Mouse (Mus musculus) right cerebral cortex, postnatal 25 days (tissue): ENCODE measurements around the gene Zfp747.
"Not testable (repeated sequence)": the region's sequence is repeated elsewhere in the genome, so short reads cannot be mapped to it uniquely, and the experiment has no call there.

Source experiments
- DNase-seq: peaks from one replicate; pipeline ENCODE4 v3.0.0; 2022

Zfp747 gene

DNA sequence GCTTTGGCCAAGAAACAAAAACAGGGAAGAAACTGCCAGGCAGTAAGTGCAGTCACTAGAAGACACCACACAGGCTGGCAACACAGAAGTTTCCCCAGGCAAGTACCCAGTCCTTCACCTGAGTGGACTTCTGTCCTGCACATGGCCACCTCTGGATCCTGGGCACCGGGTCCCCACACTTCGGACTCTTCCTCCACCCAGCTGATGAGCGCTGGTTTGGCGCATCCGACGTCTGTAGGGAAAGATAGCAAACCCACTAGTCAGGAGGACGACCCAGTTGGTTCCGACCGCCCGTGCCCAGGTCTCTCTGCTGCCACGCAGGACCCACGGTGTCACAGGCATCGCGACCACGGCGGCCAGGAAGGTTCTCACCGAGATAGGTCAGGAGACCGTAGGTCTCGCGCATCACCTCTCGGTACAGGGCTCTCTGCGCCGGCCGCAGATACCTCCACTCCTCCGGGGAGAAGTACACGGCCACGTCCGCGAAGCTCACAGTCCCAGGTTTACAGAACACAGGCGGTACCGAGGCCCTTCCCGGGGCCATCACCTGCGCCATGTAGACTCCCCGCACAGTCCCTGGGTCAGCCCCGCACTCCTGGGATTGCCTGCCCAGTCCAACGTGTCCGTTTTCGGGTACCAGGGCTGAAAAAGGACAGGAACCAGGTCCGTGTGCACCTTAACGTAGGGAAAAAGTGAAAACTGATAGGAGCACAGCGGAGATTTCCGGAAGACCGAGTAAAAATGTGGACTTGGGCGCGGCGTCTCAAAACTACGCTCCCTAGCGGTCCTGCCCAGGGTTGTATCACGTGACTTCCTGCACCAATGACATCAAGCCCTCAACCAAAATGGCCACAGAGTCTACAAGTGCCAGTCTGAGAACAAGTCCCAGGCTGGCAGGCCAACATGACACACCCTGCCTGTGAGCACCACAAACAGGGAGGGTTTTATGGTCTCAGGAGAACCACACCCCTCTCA lies at the start of gene Zfp747:
Gene Zfp747 (minus strand): TSS at position 780 of the 975 bp plus-strand sequence.
- DNase-seq = peak; percentile 87

DNA sequence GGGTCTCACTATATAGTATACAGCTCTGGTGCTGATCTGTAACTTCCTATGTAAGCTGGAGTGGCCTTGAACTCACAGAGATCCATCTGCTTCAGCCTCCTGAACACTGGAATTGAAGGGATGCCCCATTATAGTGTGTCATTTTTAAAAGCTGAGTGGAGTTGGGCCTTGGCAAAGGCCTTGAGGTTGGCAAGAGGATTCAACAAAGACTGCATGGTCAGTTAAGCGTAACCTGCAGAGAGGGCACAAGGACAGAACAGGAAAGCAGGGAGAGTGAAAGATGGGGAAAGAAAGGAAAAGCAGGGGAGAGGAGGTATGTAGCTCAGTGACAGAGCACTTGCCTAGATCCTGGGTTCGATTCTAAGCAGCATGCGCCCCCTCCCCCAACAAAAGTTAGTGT lies 49.4 kb upstream of the Zfp747 start:
- DNase-seq = no peak

DNA sequence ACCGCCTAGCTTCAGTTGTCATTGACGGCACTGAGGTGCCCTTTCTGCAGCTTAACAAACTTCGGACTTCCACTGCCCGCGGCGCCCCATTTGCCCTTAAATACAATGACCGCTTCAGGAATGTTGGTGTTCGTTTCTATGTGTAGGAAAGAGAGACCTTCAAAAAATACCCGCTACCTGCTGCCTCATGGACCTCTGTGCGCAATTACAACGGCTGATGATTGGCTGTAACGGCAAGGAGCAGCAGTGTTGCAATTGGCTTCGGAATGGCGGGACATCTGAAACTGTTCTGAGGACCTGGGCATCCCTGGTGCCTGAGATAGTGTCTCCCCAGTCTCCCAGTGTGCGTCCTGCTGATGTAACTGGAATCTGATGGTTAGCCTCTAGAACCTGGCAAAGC lies 46.4 kb upstream of the Zfp747 start:
- peak; percentile 38 for DNase-seq

DNA sequence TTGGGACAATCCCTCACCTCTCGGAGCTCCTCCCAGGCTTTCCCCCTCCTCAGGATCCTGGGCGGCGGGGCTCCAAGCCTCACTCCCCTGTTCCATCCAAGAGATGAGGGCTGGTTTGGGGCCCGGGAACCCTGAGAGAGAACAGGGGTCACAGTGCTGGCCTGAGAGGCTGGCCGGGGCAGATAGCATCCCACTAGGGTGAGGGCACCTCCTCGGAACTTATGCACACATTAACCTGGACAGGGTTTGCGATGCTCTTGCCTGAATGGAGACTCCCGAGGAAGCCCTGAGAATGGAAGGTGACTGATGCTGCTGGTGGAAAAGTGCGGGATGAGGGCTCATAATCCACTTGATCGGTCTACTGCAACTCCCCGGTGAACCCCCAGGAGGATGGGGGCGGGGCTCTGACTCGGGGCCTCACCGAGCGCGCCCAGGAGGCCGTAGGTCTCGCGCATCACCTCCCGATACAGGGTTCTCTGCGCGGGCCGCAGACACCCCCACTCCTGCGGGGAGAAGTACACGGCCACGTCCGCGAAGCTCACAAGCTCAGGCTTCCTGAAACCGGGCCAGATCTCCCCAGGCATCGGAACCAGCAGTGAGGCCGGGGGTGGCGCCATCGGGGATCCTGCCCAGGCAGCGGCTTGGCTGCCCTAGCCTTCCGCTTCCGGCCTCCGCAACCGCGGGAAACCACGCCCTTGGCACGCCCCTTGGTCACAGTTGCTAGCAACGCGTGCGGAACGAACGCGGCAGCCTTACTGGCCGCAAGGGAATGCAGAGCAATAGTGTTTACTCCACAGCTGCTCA lies 45.7 kb upstream of the Zfp747 start, which contains the start of gene Zfp688:
Gene Zfp688 (minus strand): TSS at position 681 of the 804 bp plus-strand sequence.
- DNase-seq = peak; percentile 92

DNA sequence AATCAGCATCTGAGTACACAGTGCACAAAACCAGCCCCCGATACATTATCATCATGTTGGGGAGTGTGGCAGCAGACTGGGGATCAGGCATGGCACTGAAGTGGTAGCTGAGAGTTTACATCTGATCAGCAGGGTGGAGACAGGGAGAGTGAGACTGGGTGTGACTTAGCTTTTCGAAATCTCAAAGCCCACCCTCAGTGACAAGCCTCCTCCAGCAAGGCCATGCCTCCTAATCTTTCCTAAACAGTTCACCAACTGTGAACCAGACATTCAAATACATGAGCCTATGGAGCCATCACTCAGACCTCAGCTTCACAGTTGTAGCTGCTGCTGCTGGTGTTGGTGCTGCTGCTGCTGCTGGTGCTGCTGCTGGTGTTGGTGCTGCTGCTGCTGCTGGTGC lies 35.6 kb upstream of the Zfp747 start:
- DNase-seq = no peak

DNA sequence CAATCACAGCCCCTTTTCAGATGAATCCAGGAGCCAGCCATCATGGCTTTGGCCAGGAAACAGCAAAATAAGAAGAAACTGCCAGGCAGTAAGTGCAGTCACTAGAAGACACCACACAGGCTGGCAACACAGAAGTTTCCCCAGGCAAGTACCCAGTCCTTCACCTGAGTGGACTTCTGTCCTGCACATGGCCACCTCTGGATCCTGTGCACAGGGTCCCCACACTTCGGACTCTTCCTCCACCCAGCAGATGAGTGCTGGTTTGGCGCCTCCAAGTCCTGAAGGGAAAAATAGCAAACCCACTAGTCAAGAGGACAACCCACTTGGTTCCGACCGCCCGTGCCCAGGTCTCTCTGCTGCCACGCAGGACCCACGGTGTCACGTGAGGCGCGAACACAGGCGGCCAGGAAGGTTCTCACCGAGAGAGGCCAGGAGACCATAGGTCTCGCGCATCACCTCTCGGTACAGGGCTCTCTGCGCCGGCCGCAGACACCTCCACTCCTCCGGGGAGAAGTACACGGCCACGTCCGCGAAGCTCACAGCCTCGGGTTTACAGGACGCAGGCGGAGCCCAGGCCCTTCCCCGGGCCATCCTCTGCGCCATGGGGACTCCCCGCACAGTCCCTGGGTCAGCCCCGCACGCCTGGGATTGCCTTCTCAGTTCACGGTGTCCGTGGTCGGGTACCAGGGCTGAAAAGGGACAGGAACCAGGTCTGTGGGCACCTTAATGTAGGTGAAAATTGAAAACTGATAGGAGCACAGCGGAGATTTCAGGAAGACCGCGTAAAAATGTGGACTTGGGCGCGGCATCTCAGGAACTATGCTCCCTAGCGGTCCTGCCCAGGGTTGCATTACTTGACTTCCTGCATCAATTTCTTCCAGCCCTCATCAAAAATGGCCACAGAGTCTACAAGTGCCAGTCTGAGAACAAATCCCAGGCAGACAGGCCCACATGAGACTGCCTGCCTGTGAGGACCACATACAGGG lies 30.4 kb upstream of the Zfp747 start, which contains the start of gene Zfp764:
Gene Zfp764 (minus strand): TSS at position 821 of the 986 bp plus-strand sequence.
- DNase-seq = peak; percentile 74

DNA sequence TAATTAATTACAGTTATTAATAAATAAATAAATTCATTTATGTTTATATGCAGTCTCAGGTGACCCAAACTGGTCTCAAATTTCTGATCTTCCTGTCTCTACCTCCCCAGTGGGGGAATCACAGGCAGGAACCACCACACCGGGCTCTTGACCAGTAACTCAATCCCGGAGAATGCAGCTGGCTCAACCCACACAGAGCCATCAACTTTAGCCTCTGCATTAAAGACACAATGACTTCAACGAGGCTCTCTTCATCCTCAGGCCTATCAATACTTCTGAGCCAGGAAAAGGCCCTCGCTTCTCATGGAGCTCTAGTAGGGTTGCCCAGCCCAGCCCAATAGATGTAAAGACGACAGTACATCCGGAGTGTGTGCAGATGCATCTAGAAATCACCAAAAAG lies 28.3 kb upstream of the Zfp747 start:
- DNase-seq = not testable (repeated sequence)

DNA sequence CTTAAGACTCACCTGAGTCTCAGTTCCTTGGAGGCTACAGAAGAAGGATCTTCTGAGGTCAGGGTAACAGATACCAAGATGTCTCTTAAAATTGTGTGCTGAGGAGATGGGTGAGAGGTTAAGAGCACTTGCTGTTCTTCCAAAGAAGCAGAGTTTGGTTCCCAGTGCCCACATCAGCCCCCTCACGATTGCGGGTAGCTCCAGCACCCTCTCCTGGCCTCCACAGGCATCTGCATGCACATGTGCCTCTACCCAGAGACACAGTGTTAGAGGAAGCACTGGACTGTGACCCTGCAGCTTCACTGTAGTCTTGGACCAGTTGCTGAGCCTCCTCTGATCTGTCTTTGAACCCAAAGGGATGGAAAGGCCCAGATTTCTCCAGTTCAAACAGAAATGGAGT lies 27.1 kb upstream of the Zfp747 start:
- DNase-seq = no peak

DNA sequence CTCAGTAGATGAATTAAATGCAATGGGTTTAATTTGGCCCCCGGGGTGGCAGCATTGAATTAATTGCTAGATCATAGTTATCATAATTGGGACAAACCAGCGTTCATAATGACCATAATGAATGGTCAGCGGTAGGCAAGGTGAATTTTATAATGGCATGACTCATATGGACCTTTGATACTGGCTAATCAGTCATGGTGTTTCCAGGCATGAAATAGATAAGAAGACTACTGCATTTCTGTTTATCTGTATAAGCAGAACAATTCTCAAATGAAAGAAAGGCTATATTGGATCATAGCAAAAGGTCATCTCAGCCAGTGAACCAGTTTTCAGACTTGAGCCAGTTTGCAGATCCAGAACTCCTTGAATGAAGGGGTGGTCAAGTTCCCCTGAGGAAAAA lies 24.5 kb upstream of the Zfp747 start:
- DNase-seq = no peak

DNA sequence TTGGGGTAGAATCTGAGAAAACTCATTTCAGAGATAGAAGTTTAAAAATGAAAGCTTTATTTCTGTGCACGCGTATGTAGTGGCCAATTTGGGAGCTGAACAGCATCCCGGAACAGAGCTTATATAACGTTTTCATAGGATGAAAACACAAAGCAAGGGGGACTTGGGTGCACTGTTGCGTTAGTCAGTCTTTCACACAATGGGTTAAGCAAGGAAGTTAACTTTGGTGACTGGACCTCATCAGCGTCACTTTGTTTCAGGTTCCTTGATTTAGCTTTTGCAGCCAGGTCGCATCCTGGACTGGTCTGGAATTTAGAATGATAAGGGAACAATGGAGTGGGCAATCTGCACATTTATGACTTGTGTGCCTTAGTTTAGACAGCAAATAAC lies 18.1 kb upstream of the Zfp747 start:
- DNase-seq = no peak

DNA sequence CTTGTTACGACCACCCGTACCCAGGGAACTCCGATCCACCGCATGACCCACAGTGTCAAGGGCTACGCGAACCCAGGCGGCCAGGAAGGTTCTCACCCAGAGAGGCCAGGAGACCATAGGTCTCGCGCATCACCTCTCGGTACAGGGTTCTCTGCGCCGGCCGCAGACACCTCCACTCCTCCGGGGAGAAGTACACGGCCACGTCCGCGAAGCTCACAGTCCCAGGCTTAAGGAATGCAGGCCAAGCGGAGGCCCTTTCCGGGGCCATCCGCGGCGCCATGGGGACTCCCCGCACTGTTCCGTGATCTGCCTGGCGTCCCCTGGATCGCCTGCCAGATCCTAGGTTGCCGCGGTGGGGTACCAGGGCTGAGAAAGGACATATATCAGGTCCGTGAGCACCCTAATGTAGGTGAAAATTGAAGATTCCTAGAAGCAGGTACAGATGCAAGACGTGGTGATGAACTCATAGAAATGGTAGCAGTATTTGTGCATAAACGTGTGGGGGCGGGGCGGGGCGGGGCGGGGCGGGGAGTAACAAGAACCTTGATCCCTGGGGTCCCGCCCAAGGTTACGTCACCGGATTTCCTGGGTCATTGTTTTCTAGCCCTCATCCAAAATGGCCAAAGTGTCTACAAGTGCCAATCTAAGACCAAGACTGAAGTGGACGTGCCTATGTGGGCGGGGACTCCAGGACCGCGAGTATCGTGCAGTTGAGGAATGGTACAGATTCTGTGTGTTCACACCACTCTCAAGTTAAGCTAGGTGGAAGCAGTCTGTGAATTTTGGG lies 17.5 kb upstream of the Zfp747 start, which contains the start of gene E430018J23Rik:
Gene E430018J23Rik (minus strand): TSS at position 473 of the 787 bp plus-strand sequence.
- DNase-seq = peak; percentile 89

DNA sequence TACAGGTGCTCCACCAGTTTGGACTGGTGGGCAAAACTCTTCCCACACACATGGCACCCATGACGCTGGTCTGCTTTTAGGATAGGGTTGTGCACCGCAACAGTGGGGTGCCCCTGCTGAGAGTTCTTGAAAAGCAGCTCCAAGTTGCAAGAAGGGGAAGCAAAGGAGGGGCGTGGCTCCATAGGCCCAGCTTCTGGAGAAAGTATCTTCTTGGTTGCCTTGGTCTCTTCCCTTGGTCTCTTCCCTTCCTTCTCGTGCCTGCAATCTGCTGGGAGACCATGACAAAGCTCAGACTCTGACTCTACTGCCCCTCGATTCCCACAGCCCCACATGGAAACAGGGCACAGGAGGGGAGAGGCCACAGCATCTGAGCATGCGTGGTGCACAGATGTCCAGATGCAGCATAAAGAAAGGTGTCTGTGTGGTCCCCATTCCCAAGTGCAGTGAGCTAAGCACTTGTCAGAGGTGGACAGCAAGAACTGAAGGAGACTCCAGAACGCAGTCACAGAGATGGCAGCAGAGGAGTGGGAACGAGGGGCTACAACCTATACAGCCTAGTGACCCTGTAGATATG lies 16.5 kb upstream of the Zfp747 start:
- no peak for DNase-seq

DNA sequence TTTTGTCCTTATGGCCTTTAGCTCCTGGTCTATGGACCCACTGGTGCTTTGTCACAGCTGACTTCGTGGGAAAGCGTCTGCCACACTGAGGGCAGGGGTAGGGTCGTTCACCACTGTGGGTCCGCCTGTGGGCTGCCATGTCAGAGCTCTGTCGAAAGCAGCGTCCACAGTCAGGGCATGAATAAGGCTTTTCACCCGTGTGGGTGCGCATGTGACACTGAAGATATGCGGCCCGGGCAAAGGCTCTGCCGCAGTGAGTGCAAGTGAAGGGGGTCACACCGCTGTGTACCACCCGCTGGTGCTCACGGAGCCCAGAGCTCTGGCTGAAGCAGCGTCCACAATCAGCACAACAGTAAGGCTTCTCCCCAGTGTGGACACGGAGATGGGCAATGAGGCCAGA lies 15.7 kb upstream of the Zfp747 start:
- DNase-seq = no peak

DNA sequence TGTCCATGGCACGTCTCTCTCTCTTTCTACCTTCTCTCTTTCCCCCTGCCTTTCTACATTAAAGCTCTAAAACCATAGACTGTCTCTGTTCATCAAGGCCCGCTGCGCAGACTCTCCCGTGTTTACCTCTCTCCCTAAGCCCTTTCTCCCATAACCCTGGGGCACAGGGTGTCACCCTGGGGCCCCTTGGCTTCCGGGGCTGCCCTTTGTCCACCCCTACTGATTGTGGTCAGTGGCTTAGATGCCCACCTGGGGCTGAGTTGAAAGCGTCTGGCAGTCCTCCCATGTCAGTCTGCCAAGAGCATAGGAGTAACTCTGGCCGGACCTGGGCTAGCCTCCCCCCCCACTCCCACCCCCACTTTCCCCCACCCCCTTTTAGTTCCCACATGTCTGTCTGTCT lies 14.5 kb upstream of the Zfp747 start:
- DNase-seq = no peak

DNA sequence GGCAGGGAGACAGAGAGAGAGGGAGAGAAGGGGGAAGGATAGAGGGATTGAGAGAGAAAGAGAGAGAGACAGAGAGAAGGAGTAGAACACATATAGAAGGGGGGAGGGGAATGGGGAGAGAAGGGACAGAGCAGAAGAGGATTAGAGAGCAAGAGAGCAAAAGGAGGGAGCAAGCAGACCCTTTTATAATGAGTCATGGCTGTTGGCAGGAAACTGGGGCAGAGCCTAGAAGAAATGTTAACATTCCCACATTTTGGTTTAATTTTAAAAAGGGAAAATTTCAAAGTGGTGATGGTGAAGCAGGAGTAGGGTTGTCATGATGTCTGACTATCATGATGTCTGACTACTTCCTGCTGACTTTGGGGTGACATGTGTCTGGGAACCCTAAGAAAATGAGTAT lies 12.4 kb upstream of the Zfp747 start:
- not testable (repeated sequence) for DNase-seq

DNA sequence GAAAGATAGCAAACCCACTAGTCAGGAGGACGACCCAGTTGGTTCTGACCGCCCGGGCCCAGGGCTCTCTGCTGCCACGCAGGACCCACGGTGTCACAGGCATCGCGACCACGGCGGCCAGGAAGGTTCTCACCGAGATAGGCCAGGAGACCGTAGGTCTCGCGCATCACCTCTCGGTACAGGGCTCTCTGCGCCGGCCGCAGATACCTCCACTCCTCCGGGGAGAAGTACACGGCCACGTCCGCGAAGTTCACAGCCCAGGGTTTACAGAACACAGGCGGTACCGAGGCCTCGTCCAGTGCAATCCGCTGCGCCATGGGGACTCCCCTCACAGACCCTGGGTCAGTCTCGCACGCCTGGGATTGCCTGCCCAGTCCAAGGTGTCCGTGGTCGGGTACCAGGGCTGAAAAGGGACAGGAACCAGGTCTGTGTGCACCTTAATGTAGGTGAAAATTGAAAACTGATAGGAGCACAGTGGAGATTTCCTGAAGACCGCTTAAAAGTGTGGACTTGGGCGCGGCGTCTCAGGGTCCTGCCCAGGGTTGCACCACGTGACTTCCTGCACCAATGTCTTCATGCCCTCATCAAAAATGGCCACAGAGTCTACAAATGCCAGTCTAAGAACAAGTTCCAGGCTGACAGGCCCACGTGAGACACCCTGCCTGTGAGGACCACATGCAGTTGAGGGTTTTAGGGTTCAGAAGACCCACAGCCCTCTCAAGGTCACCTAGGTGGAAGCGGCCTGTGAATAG lies 11.0 kb upstream of the Zfp747 start, which contains the start of gene 9130019O22Rik:
Gene 9130019O22Rik (minus strand): TSS at position 526 of the 752 bp plus-strand sequence.
- DNase-seq = peak; percentile 84

DNA sequence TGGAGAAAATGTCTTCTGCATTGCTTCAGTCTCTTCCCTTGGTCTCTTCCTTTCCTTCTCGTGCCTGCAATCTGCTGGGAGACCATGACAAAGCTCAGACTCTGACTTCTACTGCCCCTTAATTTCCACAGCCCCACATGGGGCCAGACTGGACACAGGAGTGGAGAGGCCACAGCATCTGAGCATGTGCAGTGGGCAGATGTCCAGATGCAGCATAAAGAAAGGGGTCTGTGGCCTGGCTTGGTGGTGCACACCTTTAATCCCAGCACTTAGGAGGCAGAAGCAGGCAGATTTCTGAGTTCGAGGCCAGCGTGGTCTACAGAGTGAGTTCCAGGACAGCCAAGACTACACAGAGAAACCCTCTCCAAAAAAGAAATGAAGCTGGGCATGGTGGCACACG lies 9.7 kb upstream of the Zfp747 start:
- not testable (repeated sequence) for DNase-seq

DNA sequence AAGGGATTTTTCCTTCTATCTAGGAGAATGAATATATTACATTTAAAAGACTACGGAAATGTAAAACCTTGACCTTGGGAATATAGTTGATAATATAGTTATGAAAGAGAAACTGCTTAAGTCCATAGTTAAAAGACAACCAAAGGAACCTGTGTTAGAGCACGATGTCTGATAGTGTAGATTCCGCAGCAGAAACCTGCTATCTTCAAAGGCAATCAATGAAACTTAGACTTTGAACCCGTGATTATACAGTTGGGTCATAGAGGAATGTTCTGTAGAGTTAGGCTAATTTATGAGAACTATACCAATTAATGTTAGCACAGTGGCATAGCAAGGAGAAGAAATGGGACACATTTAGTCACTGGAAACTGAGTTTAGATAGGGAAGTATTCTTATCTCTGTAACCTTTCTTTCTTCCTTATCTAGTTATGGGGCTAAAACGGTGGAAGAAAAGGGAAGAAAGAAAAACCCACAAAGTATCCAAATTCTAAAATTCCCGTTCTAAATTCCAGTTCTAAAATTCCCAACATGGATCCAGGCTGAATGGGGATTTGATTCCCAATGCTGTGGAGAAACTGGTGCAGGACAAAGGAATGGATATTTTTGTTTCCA lies 2.6 kb upstream of the Zfp747 start:
- DNase-seq = no peak

DNA sequence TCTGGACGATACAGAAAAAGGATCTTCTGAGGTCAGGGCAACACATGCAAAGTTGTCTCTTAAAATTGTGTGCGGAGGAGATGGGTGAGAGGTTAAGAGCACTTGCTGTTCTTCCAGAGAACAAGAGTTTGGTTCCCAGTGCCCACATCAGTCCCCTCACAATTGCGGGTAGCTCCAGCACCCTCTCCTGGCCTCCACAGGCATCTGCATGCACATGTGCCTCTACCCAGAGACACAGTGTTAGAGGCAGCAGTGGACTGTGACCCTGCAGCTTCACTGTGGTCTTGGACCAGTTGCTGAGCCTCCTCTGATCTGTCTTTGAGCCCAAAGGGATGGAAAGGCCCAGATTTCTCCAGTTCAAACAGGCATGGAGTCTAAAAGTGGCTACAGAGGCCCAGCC lies 4.0 kb downstream of the Zfp747 start:
- DNase-seq = not testable (repeated sequence)

DNA sequence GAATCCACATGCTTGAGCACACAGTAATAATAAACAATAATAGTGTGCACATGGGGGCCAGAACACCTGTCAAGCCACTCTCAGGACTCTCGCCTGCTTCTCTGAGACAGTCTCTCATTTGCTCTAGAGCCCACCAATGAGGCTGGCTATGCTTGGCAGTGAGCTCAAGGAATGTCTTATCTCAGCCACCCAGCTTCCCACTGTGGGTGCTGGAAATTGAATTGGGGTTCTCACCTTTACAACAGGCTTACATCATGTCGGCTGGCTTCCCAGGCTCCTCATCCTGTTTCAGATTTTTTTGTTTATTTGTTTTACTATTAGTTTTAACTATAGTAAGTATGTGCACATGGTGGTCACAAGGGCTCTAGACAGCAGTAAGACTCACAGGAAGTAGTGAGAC lies 4.6 kb downstream of the Zfp747 start:
- no peak for DNase-seq
